Mouse (Mus musculus): Measurements from ENCODE around the gene Rbp1.

Rbp1 gene

DNA sequence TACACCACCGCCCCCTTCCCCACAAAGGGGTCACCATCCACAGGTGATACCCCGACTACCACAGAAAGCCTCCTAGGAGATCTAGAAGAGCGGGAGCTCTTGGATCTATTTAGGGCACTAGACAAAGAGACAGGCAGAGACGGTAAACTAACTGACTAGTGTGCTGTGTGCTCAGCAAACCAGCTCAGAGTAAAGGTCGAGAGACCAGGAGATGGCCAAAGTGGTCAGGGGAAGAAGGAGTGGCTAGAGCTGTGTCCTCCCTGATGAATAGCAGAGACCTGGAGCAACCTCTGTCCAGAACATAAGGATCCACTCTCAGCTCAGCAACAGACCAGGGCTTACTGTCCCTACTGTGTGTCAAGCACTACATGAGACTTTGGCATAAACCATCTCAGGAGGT, at the start of gene Rbp1:
Gene Rbp1, plus strand, starts transcription at position 306 of the 400 bp plus-strand sequence.
- DNase-seq (ENCODE audit: low spot score): no peak

DNA sequence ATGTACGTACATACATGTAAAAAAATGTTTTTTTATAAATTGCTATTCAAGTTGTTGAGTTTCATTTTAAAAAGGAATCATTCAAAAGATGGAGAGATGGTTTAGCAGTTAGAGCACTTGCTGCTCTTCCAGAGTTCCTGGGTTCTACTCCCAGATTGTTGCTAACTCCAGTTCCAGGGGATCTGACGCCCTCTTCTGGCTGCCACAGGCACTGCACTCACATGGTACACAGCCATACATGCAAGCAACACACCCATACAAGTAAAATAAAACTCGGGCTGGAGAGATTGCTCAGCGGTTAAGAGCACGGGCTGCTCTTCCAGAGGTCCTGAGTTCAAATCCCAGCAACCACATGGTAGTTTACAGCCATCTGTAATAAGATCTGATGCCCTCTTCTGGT, 49.4 kb upstream of the Rbp1 start:
- no peak for DNase-seq (ENCODE audit: low spot score)

DNA sequence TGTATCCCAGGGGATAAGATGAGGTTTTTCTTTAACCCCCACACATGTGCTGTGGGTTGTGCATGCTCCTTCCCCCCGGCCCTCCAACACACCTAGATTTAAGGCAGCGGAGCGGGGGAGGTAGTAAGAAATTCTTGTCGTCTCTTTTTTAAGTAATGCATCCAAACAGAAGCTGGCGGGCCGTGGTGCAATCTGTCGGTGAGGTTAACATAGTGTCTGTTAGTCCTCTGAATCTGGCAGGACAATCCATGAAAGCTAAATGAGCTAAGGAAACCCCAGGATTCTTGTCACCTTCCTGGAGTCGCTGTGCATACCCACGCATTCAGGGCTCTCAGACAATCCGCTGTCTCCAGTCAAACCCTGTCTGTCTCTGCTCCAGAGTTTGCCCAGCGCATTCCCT, 47.9 kb upstream of the Rbp1 start:
- DNase-seq (ENCODE audit: low spot score): no peak

DNA sequence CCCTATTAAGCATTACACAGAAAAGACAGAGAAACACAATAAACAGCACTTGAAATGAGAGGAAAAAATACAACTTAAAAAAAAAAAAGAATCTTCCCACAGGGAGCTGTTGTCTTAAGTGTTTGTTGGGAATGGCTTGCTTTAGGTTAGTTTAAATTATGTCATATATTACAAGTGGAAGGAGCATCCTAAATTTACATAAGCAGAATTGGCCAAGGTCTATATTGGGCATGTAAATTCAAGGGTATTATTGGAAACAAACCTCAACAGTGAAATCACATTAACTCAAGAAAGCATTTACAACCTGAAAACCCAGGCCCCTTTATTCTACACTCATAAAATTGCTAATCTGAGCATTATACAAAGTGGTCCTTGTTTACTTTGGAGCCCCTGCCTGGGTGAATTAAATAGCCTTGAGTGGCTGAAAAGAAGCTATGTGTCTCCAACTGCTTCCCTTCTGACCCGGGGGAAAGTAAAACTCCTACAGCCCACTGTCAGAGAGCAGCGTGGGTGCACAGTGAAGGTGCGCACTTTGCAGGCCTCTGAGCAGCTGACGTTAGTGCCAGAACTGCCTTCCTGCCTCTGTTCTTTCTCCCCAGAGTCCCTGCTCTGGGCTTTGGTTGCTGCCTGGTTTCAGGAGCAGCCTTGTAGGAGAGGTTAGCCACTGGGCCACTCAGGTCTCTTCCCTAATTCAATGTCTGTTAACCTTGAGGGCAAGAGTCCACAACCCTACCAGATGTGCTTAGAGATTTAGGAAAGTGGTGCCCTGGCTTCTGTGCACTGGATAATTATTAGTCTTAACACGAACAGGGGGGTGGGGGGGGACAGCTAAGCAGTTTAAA, 47.2 kb upstream of the Rbp1 start:
- no peak for DNase-seq (ENCODE audit: low spot score)

DNA sequence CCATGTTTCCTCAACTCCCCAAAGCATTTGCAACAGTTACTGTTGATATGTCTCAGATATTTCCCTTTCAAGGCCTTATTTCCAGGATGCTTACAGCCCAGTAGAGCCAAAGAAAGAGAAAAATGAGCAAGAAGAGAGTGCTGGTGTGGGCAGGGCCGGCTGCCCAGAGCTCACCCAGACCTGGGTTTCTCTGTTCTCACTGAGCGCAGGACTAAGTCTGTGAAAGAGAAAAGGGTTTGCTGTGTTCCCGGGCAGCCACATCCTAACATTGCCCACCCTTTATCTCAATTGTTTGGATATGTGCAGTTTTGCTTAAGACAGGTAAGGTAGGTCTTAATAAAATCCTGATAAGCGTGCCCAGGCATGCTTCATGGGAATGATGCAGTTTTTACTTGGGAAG, 43.0 kb upstream of the Rbp1 start:
- no peak for DNase-seq (ENCODE audit: low spot score)

DNA sequence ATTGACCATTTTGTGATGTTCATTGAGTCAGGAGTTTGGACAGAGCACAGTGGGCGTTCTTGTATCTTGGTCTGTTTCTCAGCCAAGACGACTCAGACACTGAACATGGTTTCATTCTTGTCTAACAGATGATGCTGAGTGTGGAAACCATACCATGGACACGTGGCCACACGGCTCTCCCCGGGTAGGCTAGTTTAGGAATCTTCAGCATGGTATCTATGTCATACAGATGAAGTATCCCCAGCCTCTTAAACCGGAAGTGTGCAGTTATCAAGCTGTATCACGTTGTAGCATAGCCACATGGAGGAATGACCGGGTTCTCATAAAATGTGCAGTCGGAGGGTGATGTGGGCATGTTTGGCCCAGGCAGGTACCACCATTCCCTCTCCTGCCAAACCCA, 42.2 kb upstream of the Rbp1 start:
- DNase-seq (ENCODE audit: low spot score): no peak

DNA sequence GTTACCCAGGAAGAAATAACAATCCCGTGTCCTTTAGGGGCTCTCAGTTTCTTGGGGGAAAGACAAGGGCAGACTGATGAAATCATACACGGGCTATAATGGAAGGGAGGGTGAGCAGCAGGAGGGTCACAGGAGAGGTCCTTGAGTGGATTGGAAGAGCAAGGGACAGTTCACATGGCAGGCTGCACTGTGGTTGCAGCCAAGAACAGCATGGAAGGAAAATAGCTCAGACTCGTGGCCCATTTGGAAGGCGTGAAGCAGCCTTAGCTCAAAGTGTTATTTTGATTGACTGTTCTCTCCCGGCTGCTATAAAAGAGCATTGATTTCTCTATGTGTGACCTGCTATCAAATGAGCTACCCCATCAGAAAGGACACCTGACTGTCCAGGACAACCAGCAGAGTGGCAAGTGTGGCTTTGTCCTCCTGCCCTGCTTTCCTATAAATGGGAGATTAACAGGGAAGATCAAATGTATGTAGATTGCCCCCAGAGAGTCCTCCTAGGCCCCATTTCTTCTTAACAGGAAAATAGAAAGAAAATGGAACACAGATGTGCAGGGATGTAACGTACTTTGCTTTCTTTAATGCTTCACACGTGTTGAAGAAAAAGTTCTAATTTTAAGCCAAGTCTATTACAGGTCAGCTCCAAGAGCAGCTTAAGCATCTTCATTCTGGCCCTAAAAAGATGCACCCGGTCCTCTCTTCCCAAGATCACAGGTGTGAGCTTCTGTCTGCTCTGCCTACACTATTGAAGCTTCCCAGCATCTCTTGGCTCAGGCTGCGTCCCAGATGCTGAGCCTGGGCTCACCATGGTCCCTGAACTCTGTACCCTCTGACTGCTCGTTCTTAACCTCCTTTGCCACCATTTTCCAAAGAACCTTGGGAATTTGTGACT, 34.8 kb upstream of the Rbp1 start:
- DNase-seq (ENCODE audit: low spot score): no peak

DNA sequence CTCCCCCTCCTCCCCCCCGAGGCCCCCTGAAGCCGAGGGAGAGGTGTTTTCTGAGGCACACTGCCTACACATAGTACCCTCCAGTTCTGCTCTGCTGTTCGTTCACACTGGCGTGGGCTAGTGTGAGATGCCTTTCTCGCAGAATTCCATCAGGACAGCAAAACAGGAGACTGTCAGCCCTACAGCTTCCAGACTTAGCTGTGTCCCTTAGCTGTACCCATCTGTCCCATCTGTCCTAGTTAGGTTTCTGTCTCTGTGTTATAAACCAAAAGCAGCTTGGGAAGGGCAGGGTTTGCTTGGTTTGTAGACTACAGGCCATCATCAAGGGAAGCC, 34.2 kb upstream of the Rbp1 start:
- no peak for DNase-seq (ENCODE audit: low spot score)

DNA sequence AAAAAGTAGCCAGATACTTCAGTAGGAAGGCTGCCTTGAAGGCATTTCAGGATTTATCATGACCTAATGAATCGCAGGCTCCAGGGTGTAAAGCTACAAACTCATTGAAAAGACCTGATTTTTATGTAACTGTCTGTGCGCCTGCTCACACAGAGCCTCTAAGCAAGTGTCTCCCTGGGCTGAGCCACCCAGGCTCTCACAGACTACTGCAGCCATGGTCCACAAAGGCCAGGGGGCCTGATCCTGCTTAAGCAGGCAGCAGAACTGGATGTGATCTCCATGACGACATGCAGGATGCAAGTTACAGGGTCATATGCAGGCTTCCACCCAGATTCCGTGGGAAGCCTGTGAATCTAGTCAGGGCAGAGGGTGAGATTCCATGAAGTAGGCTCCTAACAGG, 29.3 kb upstream of the Rbp1 start:
- DNase-seq (ENCODE audit: low spot score): no peak

DNA sequence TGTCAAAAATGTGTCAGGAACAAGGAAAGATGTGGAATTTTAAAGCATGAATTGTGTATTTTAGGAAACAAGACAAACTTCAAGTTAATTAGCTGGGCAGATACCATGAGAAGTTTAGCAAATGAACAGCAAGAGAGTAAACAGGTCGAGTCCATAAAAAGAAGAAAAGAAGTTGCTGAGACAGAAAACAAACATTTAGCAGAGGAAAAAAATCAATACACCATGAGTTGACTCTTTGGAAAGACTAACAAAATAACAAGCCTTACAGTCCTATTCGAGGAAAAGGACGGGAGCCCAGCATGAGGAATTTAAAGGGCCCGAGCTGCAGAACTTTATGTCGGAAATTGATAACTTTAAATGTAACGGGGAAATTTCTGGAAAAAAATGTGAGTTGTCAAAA, 25.6 kb upstream of the Rbp1 start:
- DNase-seq (ENCODE audit: low spot score): no peak

DNA sequence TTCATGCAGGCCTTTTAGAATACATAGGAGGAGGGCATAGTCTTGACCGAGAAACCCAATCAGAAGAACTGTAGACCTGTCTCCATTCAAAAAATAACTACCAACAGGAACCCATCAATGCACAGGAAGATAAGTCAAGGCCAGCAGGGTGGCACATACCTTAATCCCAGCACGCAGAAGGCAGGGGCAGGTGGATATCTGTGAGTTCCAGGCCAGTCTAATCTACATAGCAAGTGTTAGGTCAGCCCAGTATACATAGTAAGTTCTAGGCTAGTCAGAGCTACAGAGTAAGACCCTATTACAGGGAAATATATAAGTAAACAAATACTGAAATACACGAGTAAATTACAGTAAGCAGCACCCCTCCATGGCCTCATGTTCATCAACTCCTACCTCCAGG, 24.9 kb upstream of the Rbp1 start:
- DNase-seq (ENCODE audit: low spot score): no peak

DNA sequence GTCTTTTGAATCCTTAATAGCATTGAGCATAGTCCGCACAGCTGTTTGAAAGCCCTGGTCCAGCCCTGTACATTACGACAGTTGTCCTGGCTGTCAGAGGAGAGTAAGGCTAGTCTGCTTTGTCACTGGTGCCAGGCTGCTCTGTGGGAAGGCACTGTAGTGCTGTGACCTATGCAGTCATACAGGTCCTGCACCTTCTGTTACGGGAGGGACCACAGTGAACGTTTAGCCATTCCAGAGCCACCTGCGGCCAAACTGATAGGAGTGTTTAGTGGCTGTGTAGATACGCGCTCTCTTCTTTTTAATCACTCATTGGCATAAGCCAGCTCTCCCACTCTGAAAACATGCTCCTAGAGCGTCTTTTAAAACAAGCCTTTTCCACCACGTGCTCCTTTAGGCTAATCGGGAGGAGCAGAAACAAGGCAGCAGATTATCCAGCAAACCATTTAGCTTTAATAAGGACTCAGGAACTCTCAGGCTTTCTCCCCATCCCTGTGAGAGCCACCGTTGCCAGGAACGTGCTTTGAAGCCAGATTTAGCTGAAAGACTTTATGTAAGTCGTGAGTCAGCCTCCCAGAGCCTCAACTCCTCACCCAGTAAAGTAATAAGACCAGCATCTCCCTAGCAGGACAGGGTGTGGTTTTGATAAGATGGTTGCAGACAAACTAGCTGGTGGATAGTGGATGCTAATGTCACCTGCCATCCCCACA, 22.4 kb upstream of the Rbp1 start:
- DNase-seq (ENCODE audit: low spot score): no peak

DNA sequence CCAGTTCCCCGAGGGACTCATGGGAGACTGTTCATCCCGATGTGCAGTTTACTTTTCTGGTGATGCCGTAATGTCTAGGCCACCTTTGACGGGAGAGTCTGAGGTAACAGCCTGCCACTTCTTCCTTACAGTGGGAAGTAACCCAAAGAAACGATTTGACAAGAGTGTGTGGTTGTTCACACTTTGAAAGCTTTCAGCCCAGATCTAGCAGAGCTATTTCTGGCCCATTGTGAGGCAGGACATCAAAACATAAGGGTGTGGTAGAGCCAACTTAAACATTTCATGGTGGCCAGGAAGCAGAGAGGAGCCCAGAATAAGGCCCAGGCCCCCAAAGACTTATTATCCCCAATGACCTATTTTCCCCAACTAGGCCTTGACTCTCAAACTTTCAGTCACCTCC, 21.1 kb upstream of the Rbp1 start:
- DNase-seq (ENCODE audit: low spot score): no peak

DNA sequence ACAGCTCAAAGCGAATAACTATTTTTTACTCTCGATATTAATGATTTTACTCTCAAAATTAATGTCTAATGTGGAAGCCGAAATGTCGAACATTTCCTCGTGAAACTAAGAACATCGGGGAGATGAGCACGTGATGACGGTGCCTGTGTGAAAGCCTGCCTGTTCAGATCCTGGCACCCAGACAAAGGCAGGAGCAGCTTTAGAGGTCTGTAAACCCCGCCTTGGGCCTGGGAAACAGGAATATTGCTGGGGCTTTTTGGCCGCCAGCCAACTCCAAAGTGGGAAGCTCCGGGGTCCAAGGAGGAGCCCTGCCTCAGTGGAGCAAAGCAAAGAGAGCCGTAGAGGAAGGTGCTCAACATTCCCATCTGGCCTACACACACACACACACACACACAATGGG, 15.0 kb upstream of the Rbp1 start:
- no peak for DNase-seq (ENCODE audit: low spot score)

DNA sequence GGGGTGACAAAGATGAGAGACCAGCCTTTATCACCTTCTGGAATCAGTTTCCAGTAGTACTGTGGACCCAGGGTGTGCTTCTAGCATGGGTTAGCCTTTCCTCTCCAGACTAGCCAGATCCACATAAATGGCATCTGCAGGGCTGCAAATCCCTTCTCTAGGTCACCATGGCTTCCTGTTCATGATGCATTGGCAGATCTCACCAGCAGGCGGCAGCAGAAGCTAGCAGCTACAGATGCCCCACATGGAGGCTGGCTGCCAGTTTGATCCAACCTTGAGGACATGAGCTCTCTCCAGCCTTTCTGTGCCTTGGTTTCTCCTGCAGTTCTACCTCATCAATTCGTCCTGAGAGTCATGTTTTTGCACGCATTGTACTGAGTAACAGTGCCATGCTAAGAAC, 13.6 kb upstream of the Rbp1 start:
- DNase-seq (ENCODE audit: low spot score): no peak

DNA sequence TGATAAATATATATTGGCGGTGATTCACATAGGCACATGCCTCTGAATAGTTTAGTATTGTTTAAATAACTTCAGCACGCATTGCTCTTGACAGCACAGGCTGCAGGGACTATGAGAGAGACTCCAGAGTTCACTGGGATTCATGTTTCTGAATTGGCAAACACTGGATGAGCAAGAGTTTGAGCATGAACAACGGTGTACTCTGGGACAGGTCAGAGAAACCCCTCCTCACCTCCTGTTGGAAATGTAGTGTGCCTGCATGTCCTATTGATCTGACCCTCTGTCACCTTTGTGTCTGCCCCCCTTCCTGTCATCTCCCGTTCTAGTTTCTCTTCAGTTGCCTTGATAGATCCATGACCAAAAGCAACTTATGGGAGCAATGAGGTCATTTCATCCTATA, 7.3 kb upstream of the Rbp1 start:
- DNase-seq (ENCODE audit: low spot score): no peak

DNA sequence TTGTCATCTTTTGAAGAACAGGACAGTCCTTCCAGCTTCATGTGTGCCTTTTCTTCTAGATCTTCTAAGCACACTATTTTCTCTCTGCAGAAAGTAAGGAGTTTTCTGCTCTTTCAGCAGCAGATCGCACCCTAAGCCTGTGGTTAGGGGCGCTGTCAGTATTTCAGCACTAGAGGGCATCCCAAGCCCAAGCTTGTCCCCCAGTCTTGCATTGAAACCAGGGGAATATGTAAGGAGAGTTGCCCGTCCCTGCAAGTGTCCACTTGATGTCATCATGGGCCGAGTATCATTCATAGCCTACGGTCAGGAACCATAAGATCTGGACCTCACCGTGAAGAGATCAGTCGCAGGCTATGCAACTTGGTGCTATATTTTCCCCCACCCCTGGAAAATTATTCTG, 4.8 kb upstream of the Rbp1 start:
- no peak for DNase-seq (ENCODE audit: low spot score)

DNA sequence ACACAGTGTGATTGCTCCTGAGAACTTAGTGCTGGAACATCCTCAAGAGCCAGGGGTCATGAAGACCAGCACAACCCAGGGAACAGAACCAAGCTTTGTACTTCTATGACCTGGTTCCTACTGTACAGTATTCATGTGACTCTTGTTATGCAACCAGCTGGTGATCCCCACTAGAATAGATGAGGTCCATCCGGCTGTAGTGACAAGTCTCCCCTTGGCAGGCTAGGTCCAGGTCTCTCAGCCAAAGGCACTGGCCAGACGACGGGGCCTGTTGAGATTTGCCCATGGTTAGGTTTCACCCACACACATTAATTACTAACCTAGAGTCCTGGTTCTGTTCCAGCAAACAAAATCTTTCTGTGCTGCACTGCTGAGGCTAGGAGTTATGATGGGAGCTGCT, 4.4 kb upstream of the Rbp1 start:
- no peak for DNase-seq (ENCODE audit: low spot score)

DNA sequence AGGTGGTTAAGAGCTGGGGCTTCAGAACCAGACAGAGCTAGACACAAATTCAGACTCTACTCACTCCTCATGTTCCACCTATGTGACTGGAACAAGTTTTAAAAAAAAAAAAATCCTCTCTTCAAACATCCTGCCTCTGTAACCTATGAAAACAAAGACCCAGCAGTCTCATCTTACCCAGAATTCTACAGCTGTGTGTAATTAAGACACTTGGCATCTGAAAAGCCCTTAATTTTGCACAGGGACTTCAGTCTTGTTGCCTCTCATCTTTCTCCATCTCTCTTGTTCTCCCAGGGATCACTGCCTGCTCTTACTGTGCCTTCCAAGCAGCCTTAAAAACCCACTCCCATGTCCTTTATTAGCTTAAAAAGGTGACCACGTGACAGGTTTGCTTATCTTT, 2.1 kb upstream of the Rbp1 start:
- DNase-seq (ENCODE audit: low spot score): no peak

DNA sequence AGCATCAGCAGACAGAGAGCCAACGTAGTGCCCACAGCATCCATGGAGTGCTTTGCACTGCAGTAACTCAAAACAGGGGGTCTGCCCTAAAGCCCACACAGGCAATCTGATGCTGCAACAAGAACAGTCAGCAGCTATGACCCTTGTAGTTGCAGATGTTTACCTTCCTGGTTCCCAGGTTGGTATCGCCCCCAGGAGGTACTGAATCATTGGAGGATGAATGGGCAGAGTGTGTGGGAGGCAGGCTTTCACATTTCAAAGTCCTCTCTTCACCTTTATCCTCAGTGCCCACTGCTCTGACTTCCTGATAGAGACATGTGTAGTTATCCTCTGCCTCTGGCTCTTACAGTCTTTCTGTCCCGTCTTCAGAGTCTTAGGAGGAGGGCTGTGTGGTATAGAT, 858 bp upstream of the Rbp1 start:
- no peak for DNase-seq (ENCODE audit: low spot score)

DNA sequence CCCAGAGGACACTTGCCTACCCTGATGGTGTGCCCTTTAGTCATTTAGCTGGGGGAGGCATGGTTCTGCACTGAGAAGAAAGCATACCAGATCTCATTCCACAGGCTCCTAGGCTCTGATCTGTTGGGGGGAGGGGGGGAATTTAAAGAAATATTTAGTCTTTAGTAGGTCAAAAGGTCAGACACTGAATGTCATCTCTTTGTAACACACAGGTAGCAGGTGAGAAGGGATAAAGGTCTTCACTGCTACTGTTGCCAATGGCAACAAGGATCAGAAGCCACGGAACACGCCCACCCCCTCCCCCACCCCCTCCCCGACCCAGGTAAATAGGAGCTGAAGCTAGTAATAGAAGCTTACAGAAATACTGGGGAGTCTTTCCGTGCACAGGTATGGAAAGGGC, 930 bp downstream of the Rbp1 start:
- no peak for DNase-seq (ENCODE audit: low spot score)

DNA sequence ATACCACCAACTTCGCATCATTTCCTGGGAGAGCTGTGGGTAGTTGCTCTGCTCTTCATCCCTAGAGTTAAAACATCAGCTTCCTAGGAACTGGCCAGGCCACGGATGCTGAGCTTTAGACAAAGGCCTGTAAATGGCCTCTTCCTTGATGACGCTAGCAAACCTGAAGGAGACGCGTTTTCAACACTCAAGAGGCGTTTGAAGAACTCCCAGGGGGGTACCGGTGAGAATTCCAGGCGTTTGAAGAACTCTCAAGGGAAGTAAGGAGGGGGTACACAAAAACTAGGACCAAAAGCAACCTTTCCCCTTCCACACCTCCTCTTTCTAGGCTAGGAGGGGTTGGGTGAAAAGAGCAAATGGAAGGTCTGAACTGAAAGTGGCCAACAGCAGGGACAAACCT, 1.5 kb downstream of the Rbp1 start:
- DNase-seq (ENCODE audit: low spot score): no peak

DNA sequence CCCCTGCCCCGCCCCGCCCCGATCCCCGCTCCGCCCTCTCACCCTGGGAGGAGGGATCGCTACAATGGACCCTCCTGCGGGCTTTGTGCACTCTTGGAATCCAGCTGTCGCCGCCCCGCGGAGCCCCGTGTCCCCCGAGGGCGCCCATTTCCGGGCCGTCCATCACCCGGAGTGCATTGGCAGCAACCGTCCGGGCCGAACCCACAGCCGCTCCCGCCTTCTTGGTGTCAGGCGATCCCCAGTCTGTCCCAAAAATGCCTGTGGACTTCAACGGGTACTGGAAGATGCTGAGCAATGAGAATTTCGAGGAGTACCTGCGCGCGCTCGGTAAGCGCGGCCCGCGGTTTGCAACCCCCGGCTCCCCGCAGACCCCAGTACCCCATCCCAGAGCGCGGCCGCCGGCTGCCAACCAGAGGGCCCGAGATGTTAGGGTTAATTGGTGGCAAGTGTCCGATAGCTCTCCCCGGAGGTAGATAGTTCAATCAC, 2.0 kb downstream of the Rbp1 start:
- DNase-seq (ENCODE audit: low spot score): no peak
